Mouse (Mus musculus): ENCODE measurements around the gene Map3k3. TPM values are rescaled to one million over a fixed set of nuclear protein-coding genes. Genes with fewer than 3 reads are reported as not detected.
A peak's percentile ranks its signal among the peaks of the same experiment; 100 is the strongest.
"Not testable (repeated sequence)": the region's sequence is repeated elsewhere in the genome, so short reads cannot be mapped to it uniquely, and the experiment has no call there.

Gene Map3k3
- total RNA-seq, 2 experiments from 2014 or later: 18.5 to 20.8 TPM

DNA sequence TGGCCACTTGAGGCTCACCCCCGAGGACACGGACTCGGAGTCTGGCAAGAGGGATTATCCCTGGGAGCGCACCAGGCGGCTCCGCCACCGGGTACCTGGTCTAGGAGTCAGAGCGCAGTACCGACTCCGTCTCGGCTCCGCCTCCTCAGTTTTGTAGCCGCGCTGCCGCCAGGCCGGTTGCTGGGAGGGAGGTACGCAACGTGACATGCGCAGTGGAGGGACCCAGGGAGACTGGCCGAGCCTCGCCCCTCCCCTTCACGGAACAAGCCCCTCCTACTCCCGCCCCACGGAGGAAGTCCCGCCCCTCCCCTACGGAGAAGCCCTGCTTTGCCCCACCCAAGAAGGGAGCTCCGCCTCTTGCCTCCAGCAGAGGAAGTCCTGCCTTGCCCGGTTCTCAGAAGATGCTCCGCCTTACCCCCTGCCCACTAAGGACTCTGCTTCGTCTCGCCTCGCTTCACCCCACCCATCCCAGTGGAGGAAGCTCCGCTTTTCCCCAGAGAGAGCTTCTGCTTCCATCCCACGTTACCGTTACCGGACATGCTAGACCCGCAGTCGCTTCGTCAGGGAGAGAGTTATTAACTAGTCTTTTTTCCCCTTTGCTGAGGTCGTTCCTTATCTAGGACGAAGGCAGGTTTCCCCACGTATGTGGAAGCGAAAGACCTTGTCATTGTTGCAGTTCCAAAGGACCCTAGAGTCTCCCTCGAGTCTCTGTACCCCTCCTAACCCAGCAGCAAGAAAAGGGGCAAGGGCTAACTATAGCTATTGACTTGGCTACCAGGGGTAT is 109.2 kb downstream of the Map3k3 start:
- DNase-seq: peak; percentile 98

DNA sequence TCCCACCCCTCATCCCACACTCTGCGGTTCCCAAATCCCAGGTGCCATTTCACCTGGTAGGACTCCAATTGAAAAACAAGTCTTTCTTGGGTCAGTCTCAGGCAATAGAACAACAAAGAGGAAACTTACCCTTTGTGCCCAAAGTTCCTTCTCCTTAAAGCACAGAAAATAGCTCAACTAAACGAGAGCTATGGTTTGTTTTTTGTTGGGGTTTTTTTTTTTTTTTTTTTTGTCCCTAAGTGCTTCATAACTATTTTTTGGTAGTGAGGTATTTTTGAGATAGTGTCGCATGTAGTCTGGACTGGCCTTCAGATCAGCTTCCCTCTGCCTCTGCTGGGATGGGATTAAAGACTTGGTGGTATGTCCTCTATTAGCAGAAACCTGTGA is 109.7 kb downstream of the Map3k3 start:
- no peak for DNase-seq

DNA sequence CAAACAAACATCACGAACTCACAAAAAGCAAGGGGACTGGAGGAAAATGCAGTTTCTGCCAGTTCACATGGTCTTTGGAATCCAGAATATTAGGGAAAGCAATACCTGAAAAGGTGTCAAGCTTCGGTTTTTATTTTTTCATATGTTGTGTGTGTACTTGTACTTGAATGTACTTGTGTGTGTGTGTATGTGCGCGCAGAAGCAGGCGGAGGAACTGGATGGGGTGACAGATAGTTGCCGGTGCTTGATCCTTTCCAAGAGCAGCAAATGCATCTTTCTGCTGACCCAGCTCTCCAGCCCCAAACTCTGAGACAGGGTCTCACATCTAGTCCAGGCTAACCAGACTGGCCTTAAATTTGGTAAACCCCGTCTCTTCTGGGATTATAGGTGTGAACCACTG is 110.5 kb downstream of the Map3k3 start:
- DNase-seq: no peak

DNA sequence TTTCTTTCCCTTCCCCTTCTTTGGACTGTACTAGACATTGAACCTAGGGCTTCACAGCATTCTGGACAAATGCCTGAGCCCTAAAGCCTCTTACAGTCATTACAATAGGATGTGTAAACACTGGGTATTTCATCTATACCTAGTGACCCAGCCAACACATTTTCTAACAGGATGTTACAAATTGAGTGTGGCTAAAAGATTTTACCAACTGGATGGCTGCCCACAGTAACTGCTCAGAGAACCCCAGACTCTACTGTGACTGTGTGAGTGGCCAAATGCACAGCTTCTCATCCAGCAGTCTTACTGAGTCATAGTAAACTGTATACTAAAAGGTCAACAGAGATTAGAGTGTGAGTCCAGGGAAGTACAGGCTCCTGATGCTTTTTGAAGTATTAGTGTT is 110.9 kb downstream of the Map3k3 start:
- no peak for DNase-seq

DNA sequence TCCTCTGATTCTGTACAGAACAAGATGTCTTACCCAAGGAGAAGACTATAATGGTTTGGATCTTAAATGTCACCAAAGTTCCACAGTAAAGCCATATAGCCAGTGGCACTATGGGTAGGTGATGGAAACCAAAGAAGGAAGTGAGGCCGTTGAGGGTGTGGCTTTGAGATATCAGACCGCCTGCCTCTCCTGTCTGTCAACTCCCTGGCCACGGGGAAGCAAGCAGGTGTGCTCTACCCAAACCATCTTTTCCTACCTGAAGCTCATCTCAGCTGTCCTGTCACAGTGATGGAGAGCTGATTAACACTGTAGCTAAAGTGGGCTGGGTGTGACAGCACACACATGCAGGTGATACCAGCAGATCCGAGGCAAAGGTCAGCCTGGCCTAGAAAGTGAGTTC is 113.9 kb downstream of the Map3k3 start:
- no peak for DNase-seq

DNA sequence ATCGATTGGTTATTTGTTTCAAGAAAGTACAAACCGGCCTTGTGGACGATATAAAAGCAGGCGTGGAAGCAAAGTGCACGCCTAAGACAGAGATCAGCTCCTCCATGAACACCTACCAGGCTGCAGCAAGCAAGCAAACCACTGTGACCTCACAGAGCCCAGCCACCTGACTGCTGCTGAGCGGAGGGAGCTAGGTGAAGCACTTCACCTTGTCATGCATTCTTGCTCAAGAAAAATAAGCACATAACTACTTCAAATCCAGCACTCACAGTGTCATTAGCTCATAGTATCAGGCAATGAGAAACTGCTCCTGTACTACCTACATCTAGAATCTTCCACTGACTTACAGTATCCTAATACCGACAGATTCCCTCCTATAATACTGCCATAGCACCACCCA is 115.6 kb downstream of the Map3k3 start:
- DNase-seq: not testable (repeated sequence)

DNA sequence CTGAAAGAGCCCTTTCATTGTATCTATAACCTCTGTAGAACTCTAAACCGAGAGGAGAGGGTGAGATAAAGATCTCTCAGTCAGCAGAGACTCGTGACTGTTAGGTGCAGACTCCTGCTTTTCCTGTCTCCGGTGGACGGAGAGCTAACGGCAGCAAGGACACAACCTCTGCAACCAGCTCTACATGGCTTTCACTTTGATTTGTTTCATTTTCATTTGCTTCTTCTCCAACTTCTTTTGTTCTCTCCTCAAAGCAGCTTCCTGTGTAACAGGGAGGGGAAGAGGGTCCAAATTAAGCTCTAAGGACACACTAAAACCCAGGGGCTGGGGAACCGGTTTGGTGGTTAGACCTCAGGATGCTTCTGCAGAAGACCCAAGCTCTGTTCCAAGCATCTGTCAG is 116.3 kb downstream of the Map3k3 start:
- DNase-seq: no peak

DNA sequence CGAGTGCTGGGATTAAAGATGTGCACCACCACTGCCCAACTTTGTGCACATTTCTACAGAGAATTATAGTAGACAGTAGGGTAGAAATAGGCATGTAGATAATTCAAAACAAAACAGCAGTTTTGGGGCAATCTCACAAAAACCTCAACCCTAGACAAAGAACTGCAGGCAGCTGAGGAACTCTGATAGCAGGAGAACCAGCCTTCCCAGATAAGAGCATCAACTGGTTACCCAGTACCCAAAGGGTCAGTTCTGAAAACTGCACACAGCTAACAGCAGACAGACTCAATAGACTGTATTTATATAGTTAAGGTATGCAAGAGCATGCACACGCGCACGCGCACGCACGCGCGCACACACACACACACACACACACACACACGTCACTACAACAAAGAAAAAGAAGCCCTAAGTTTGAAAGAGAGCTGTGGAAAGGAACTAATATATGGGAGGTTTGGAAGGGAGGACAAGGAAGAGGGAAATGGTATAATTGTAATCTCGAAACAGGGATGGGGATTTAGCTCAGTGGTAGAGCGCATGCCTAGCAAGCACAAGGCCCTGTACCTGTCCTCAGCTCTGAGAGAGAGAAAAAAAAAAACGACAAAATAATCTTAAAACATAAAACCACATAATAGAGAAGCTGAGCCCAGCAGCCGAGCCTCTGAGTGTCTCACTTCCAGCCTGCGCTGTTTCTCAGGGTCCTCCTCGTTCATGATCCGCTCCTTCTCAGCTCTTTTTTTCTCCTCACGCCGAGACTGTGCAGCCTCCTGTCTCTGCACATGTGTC is 117.1 kb downstream of the Map3k3 start:
- DNase-seq: no peak

DNA sequence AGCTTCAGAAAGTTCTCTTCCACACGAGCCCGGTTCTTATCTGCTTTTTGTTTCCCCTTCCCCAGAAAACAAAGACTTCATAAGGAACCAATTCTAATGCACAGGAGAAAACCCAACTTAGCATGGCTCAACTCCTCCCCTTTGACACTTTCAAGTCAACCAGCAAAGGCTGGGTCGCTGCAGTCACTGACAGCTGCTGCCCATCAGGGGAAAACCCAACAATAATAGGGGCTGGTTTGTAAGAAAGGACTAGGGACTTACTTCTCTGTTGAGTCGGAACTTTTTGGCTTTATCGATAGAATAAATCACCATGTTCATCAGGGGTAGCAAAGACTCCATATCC is 117.7 kb downstream of the Map3k3 start, which contains the start of gene Strada:
TSS of gene Strada (minus strand) at position 46 of the 343 bp plus-strand sequence.
- no peak for DNase-seq

Other genes with a start within 250 kb of the Map3k3 start
- 1 to 10 TPM; 4.2 to 6.6 TPM for gene Cyb561, start 131.3 kb upstream of the Map3k3 start, total RNA-seq (2021)
- gene Ace, start 116.7 kb upstream of the Map3k3 start, total RNA-seq (2021): 10 to 100 TPM; 31.1 to 33.9 TPM
- not detected for gene Ace3, start 89.9 kb upstream of the Map3k3 start, total RNA-seq (2021)
- gene Kcnh6, start 76.5 kb upstream of the Map3k3 start, total RNA-seq (2021): not detected
- gene Dcaf7, start 47.7 kb upstream of the Map3k3 start, total RNA-seq (2021): 10 to 100 TPM; 25.9 to 26.1 TPM
- 10 to 100 TPM; 42.1 to 44.3 TPM for gene Taco1, start 18.6 kb upstream of the Map3k3 start, total RNA-seq (2021)
- not detected for gene Gm10840, start 76.2 kb downstream of the Map3k3 start, total RNA-seq (2021)
- gene Limd2, start 76.2 kb downstream of the Map3k3 start, total RNA-seq (2021): 1 to 10 TPM; 1.9 to 3.3 TPM
- 10 to 100 TPM in 1 of 2 experiments, 1 to 10 TPM in 1; 9.8 to 10.2 TPM for gene Strada, start 117.6 kb downstream of the Map3k3 start, total RNA-seq (2021)
- 10 to 100 TPM; 58.1 to 69.1 TPM for gene Ccdc47, start 131.7 kb downstream of the Map3k3 start, total RNA-seq (2021)
- 10 to 100 TPM; 20.2 to 20.7 TPM for gene Ddx42, start 132.3 kb downstream of the Map3k3 start, total RNA-seq (2021)
- gene Ftsj3, start 171.5 kb downstream of the Map3k3 start, total RNA-seq (2021): 10 to 100 TPM; 19.4 to 21.9 TPM
- gene Psmc5, start 171.5 kb downstream of the Map3k3 start, total RNA-seq (2021): 100 to 1,000 TPM; 126 to 130 TPM
- 10 to 100 TPM; 10.3 to 16.6 TPM for gene Smarcd2, start 188.4 kb downstream of the Map3k3 start, total RNA-seq (2021)
- gene Tcam1, start 192.1 kb downstream of the Map3k3 start, total RNA-seq (2021): under 1 TPM in 1 of 2 experiments, not detected in 1; 0.08 TPM
- gene Gh, start 217.3 kb downstream of the Map3k3 start, total RNA-seq (2021): not detected
- under 1 TPM; 0.51 to 0.70 TPM for gene Cd79b, start 230.1 kb downstream of the Map3k3 start, total RNA-seq (2021)